Mouse (Mus musculus): ENCODE measurements around the gene Krt13.

DNA sequence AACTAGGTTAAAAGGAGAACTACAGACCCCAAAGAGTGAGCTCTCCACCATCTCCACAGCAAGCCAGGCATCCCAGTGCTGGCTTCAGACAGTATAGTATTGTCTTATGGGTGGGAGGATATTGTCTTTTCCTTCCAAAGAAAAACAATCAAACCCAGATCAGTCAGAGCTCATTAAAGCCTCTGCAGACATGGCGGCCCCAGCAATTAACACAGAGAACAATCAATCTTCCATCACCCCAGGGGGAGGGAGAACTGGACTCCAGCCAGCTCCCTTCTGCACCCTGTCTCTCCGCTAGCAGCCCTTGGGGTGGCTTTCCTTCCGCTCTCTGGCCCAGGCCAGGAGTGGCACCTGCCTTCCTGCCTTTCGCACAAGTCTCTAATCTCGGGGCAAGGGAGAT, 16.3 kb upstream of the Krt13 start:
- TF ChIP-seq EP300 (IDR thresholded peaks at IDR 0.05; ENCODE audit: low read depth) (no peak), CTCF (IDR thresholded peaks at IDR 0.05; ENCODE audit: low read depth) (no peak)
